Mouse (Mus musculus) C2C12 (cell line): ENCODE measurements at regions not wholly inside any gene's neighbourhood (a gene's known extent, or its start where the extent isn't known, plus 50 kb on each side); places are given as distances from the start of the nearest gene placed in this dataset.

Experiments
- CTCF ChIP-seq: IDR thresholded peaks from one replicate; pipeline ENCODE4 v1.5.1; 2011; ENCODE audit not compliant: control insufficient read depth, insufficient read depth, insufficient read length
- MAX ChIP-seq: IDR thresholded peaks from one replicate; pipeline ENCODE4 v1.6.1; 2011; ENCODE audit warnings: mild to moderate bottlenecking, control low read depth
- USF1 ChIP-seq: IDR thresholded peaks from one replicate; pipeline ENCODE4 v1.6.1; 2011; ENCODE audit warnings: low read depth, mild to moderate bottlenecking, control low read depth, moderate library complexity

DNA sequence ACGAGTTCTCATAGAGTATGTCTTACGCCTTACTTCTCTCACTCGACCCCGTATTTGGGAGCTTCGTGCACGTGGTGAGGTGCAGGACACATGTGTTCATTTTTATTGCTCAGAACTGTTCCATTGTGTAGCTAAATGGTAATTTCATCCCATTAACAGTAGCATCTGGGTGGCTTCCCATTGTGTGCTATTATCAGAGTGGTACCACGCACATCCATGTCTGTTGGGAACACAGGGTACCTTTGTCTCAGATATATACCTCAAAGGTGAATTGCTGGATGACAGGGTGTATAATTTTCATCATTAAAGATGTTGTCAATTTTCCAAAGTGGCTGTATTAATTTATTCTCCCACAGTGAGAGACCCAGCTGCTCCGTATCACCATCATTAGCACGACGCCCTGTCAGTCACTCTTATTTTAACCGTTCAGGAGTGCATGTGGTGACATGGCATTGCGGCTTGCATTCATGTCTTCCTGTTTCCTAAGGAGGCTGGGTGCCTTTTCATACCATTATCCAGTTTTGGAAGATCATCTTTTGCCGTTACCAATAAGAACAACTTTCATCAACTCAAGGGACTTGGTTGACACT, 404.2 kb downstream of the Rnd3 start:
- TF ChIP-seq CTCF (no peak), MAX (no peak), USF1 (no peak)
